ENCODE assay signal across 8 mouse cellular contexts in genomic region chr4:115088611-115089338, GRCm38 (mm10). TPM values are rescaled to one million over a fixed set of nuclear protein-coding genes. Genes with fewer than 3 reads are reported as not detected.
DNase-seq lines count a peak whose midpoint lies in the region; ATAC-seq lines count a peak whose summit lies in the region.

Gene Pdzk1ip1 (plus strand): TSS chr4:115088708.

- no peak for ATAC-seq in frontal cortex, adult (ENCODE audit: low TSS enrichment)

- DNase-seq in adrenal gland, postnatal 10 days: peak; percentile 5
- no peak for DNase-seq in adrenal gland, postnatal 4 days (ENCODE audit: low spot score in 2 of 2)
- DNase-seq in MN1 (ENCODE audit: low spot score): peak; percentile 48
- peak; percentile 91 for DNase-seq in kidney, adult 11 months
- peak; percentile 66 to 75 for DNase-seq in lung, adult 18-20 months
- no peak for DNase-seq in right cerebral cortex, postnatal 25 days
- no peak for DNase-seq in thymus, adult 18-20 months

RNA-seq across cellular contexts. Expression of gene Pdzk1ip1, which starts in this region (rescaled TPM):
- 1 to 10 TPM in 1 of 2 experiments, under 1 TPM in 1; 0.99 to 1.9 TPM for total RNA-seq in adrenal gland, postnatal 10 days (2021)
- 10 to 100 TPM in 1 of 2 experiments, 1 to 10 TPM in 1; 3.2 to 46.4 TPM for total RNA-seq in adrenal gland, postnatal 4 days (2021)

Comparison
In these comparisons a context has a peak if more than half of its experiments do, and no peak if none do; other contexts are left out.
1. DNase-seq: peak in adrenal gland, postnatal 10 days (single experiment), MN1 (single experiment), kidney, adult 11 months (single experiment) and lung, adult 18-20 months (2 of 2); none in adrenal gland, postnatal 4 days (0 of 2), right cerebral cortex, postnatal 25 days (single experiment) and thymus, adult 18-20 months (0 of 2).